Mouse (Mus musculus) limb, embryonic 14.5 days (tissue): ENCODE results near the gene Hnrnpl. TPM values are rescaled to one million over a fixed set of nuclear protein-coding genes. Genes with fewer than 3 reads are reported as not detected.

ENCODE experiments used
- ATAC-seq: fragments of 200-750 bp; cut with Nextera tagmentation; 2 replicates; pipeline ENCODE4 v1.8.0; 2017; ENCODE audit warnings: low read depth, moderate number of reproducible peaks, moderate TSS enrichment; ENCODE audit not compliant: low FRiP score
- DNase-seq: peaks from one replicate; pipeline ENCODE4 v3.0.0-alpha.2; 2015; ENCODE audit warnings: low spot score
- H3K27ac ChIP-seq: fragments of 300-500 bp; sonication (generic); replicated peaks from 2 replicates; pipeline ENCODE4 v1.5.1; 2014; ENCODE audit warnings: low read depth, mild to moderate bottlenecking, low read length, moderate library complexity, mixed read lengths
- H3K27me3 ChIP-seq: fragments of 300-500 bp; sonication (generic); 2 replicates; pipeline ENCODE4 v1.6.1; 2014; ENCODE audit warnings: low read length, mixed read lengths; ENCODE audit not compliant: control insufficient read depth, insufficient read depth
- H3K36me3 ChIP-seq: fragments of 300-500 bp; sonication (generic); 2 replicates; pipeline ENCODE4 v1.6.1; 2014; ENCODE audit warnings: mild to moderate bottlenecking, low read length, moderate library complexity, mixed read lengths; ENCODE audit not compliant: control insufficient read depth, insufficient read depth
- H3K4me1 ChIP-seq: fragments of 300-500 bp; sonication (generic); 2 replicates; pipeline ENCODE4 v1.6.1; 2014; ENCODE audit warnings: antibody characterized with exemption, low read length, mixed read lengths; ENCODE audit not compliant: control insufficient read depth, insufficient read depth
- H3K4me2 ChIP-seq: fragments of 300-500 bp; sonication (generic); replicated peaks from 2 replicates; pipeline ENCODE4 v1.6.1; 2014; ENCODE audit warnings: low read depth, mild to moderate bottlenecking, low read length, moderate library complexity; ENCODE audit not compliant: severe bottlenecking
- H3K4me3 ChIP-seq: fragments of 300-500 bp; sonication (generic); replicated peaks from 2 replicates; pipeline ENCODE4 v1.5.1; 2014; ENCODE audit warnings: low read length
- H3K9ac ChIP-seq: fragments of 300-500 bp; sonication (generic); 2 replicates; pipeline ENCODE4 v1.6.1; 2014; ENCODE audit warnings: mild to moderate bottlenecking, low read depth, low read length, moderate library complexity; ENCODE audit not compliant: severe bottlenecking
- H3K9me3 ChIP-seq: fragments of 300-500 bp; sonication (generic); 2 replicates; pipeline ENCODE4 v1.6.1; 2016; ENCODE audit warnings: low read length; ENCODE audit not compliant: control insufficient read depth
- POLR2A ChIP-seq: fragments of 200-500 bp; IDR thresholded peaks from 2 replicates; pipeline ENCODE4 v1.8.0; 2012; ENCODE audit warnings: inconsistent platforms, mild to moderate bottlenecking, moderate library complexity, borderline replicate concordance; ENCODE audit not compliant: insufficient read depth, insufficient read length; ENCODE audit errors: extremely low read depth
- WGBS: fragments of 180-500 bp; shearing (Covaris S2); extraction: QIAGEN DNeasy Blood & Tissue Kit; methylation state at CpG from one replicate; pipeline ENCODE4 v1.1.7; 2014; 5-methylcytosine and 5-hydroxymethylcytosine counted together
- polyA plus RNA-seq, 2 experiments: library from polyadenylated mRNA; depleted of rRNA in 1 of 2; stranded (reverse) in 1 of 2; unstranded in 1 of 2; fragments of >200 nt; fragmentation: Nextera tagmentation in 1 of 2; extraction: Ambion mirVana in 1 of 2; gene quantifications; 2 replicates each; pipeline versions ENCODE4 v1.2.1 to v1.2.3; 2012 to 2014

Hnrnpl gene
- polyA plus RNA-seq, 2 experiments = 208 to 525 TPM

GRCm38 (mm10) chr7:28812436-28812835, 4.1 kb downstream of the Hnrnpl start:
- DNase-seq = no peak
- H3K9ac ChIP-seq = peak overlapping the region; percentile 88; the same call in 1 of the 2 replicates
- H3K27ac ChIP-seq = no peak overlapping the region
- H3K4me3 ChIP-seq = peak overlapping the region; percentile 69
- WGBS = 69% methylated on average over 4 of the region's 4 CpGs
- H3K4me1 ChIP-seq = peaks cover 28% of the 10 kb centered on the region
- peaks cover 55% of the 10 kb centered on the region for H3K36me3 ChIP-seq
- TF ChIP-seq POLR2A = no peak
- ATAC-seq = no peak
- no peaks in the 10 kb centered on the region for H3K9me3 ChIP-seq
- H3K27me3 ChIP-seq = no peaks in the 10 kb centered on the region
- peak overlapping the region; percentile 78 for H3K4me2 ChIP-seq

- H3K4me3 ChIP-seq = peak overlapping the region; percentile 69
- H3K9ac ChIP-seq = peak overlapping the region; percentile 88; the same call in 1 of the 2 replicates
- ATAC-seq = no peak
- no peaks in the 10 kb centered on the region for H3K9me3 ChIP-seq
- no peaks in the 10 kb centered on the region for H3K27me3 ChIP-seq
- peak overlapping the region; percentile 78 for H3K4me2 ChIP-seq
- peaks cover 61% of the 10 kb centered on the region for H3K36me3 ChIP-seq
- 79% methylated on average over 5 of the region's 5 CpGs for WGBS
- DNase-seq = no peak
- H3K27ac ChIP-seq = no peak overlapping the region
- TF ChIP-seq POLR2A = no peak
- H3K4me1 ChIP-seq = peaks cover 24% of the 10 kb centered on the region
These were observed 4.6 kb downstream of the Hnrnpl start for GRCm38 (mm10) chr7:28812949-28813348.

GRCm38 (mm10) chr7:28814306-28815034, 6.1 kb downstream of the Hnrnpl start:
- no peak overlapping the region for H3K4me3 ChIP-seq

GRCm38 (mm10) chr7:28815230-28815629, 6.9 kb downstream of the Hnrnpl start:
- H3K4me2 ChIP-seq = no peak overlapping the region
- TF ChIP-seq POLR2A = no peak
- H3K27ac ChIP-seq = no peak overlapping the region
- WGBS = 89% methylated on average over 9 of the region's 9 CpGs
- no peak for DNase-seq
- no peak for ATAC-seq
- no peaks in the 10 kb centered on the region for H3K27me3 ChIP-seq
- no peaks in the 10 kb centered on the region for H3K9me3 ChIP-seq
- no peak overlapping the region for H3K4me3 ChIP-seq
- peaks cover 20% of the 10 kb centered on the region for H3K4me1 ChIP-seq
- peaks cover 83% of the 10 kb centered on the region for H3K36me3 ChIP-seq
- no peak overlapping the region for H3K9ac ChIP-seq

More at GRCm38 (mm10) chr7:28814306-28815034, 6.1 kb downstream of the Hnrnpl start:
- no peaks in the 10 kb centered on the region for H3K27me3 ChIP-seq
- peaks cover 75% of the 10 kb centered on the region for H3K36me3 ChIP-seq
- no peaks in the 10 kb centered on the region for H3K9me3 ChIP-seq
- WGBS = 88% methylated on average over 5 of the region's 5 CpGs
- no peak overlapping the region for H3K27ac ChIP-seq
- no peak for DNase-seq
- no peak for ATAC-seq
- no peak overlapping the region for H3K4me2 ChIP-seq
- TF ChIP-seq POLR2A = no peak
- no peak overlapping the region for H3K9ac ChIP-seq
- peaks cover 20% of the 10 kb centered on the region for H3K4me1 ChIP-seq

- Histone ChIP-seq H3K4me3 (no peak overlapping the region), H3K9ac (no peak overlapping the region), H3K4me1 (peaks cover 20% of the 10 kb centered on the region), H3K9me3 (no peaks in the 10 kb centered on the region), H3K4me2 (no peak overlapping the region), H3K27ac (no peak overlapping the region), H3K36me3 (peaks cover 93% of the 10 kb centered on the region), H3K27me3 (no peaks in the 10 kb centered on the region)
- no peak for DNase-seq
- WGBS = 86% methylated on average over 9 of the region's 9 CpGs
- ATAC-seq = no peak
- TF ChIP-seq POLR2A = no peak
These were observed 7.9 kb downstream of the Hnrnpl start for GRCm38 (mm10) chr7:28816201-28816600.
